Mouse (Mus musculus) ovary, adult 2 months (tissue): Measurements from ENCODE around the gene Gm3099. TPM values are rescaled to one million over a fixed set of nuclear protein-coding genes. Genes with fewer than 3 reads are reported as not detected.

ENCODE experiments used
- polyA plus RNA-seq: library from polyadenylated mRNA; depleted of rRNA; stranded (reverse); fragments of >200 nt; gene quantifications from 2 replicates; pipeline ENCODE4 v1.2.3, GENCODE M21; 2012; rRNA removed

Gm3099 gene
- polyA plus RNA-seq, result not detected in 2 replicates

DNA sequence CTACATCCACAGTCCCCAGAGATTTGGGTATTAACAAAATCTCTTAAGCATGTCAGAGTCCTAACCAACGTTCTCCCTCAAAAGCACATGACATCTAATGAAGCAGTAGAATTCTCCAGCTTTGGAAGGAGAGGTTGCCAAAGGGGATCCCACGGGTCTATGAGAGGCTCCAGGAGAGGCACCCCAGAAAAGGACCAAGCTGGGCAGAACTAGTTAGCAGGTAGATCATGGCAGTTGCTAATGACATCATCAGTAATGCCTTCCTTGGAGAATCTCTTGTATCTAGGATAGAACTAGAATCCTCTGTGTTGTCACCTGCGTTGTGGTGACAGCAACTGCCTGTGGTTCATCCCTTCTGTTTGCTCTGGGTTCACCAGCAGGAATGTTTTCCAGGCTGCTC lies at the start of gene Gm3099:
Gene Gm3099, plus strand, starts transcription at position 301 of the 400 bp plus-strand sequence.

DNA sequence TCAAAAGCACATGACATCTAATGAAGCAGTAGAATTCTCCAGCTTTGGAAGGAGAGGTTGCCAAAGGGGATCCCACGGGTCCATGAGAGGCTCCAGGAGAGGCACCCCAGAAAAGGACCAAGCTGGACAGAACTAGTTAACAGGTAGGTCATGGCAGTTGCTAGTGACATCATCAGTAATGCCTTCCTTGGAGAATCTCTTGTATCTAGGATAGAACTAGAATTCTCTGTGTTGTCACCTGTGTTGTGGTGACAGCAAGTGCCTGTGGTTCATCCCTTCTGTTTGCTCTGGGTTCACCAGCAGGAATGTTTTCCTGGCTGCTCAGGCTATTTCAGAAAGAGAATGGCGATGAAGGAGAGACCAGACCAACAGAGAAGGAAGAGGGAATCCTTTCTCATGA lies 34.9 kb upstream of the Gm3099 start, which contains the start of gene Gm3095:
Gene Gm3095, plus strand, starts transcription at position 301 of the 400 bp plus-strand sequence.

DNA sequence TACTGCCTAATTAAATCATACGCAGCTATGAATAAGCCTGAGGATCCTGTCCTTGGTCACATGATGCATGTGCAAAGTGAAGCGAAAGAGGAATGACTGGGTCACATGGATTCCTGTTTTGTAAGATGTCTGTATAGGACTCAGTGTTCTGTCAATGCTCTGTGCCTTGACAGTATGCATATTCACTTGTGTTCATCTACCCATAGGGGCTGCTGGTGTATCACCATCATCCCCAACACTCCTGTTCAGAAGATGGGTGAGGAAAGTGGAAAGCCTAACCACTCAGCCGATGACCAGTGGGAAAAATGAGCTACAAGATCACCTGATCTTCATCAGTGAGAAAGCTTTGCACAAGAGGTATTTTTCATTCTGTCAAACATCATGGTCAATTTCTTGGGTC lies 25.4 kb downstream of the Gm3099 start, which contains the start of gene Gm5796:
Gene Gm5796, plus strand, starts transcription at position 301 of the 400 bp plus-strand sequence.

Other genes starting within 250 kb of the Gm3099 start
- gene Gm3002, start 188.3 kb upstream of the Gm3099 start, polyA plus RNA-seq, result 0.14 TPM in 1 of 2 replicates, not detected in the other
- not detected in 2 replicates for gene Gm3033, start 152.1 kb upstream of the Gm3099 start, polyA plus RNA-seq
- gene Gm2916, start 114.2 kb upstream of the Gm3099 start, polyA plus RNA-seq, result not detected in 2 replicates
- gene Gm3029, start 66.6 kb upstream of the Gm3099 start, polyA plus RNA-seq, result not detected in 2 replicates
- 0.21 TPM in 1 of 2 replicates, not detected in the other for gene Gm3095, start 34.8 kb upstream of the Gm3099 start, polyA plus RNA-seq
- 0.12 TPM in 1 of 2 replicates, not detected in the other for gene Gm5796, start 25.5 kb downstream of the Gm3099 start, polyA plus RNA-seq
- not detected in 2 replicates for gene Gm3115, start 85.7 kb downstream of the Gm3099 start, polyA plus RNA-seq
- gene Gm8108, start 112.1 kb downstream of the Gm3099 start, polyA plus RNA-seq, result not detected in 2 replicates
- not detected in 2 replicates for gene Gm3127, start 166.6 kb downstream of the Gm3099 start, polyA plus RNA-seq
- not detected in 2 replicates for gene Gm2974, start 184.2 kb downstream of the Gm3099 start, polyA plus RNA-seq